Mouse (Mus musculus) activated CD4-positive, CD25-positive, alpha-beta regulatory T cell, adult 4 months (primary cell): ENCODE measurements around the gene Ogg1. TPM values are rescaled to one million over a fixed set of nuclear protein-coding genes. Genes with fewer than 3 reads are reported as not detected.
"Not testable (repeated sequence)": the region's sequence is repeated elsewhere in the genome, so short reads cannot be mapped to it uniquely, and the experiment has no call there.

ENCODE experiments used
- ATAC-seq: one replicate; pipeline ENCODE4 v1.8.0; 2017
- polyA plus RNA-seq, 2 experiments: library from polyadenylated mRNA; unstranded; fragments of 100-300 nt; shearing (Covaris generic); gene quantifications; one replicate each; pipeline ENCODE4 v1.2.1; 2017

The Ogg1 gene
- polyA plus RNA-seq, 2 experiments from 2014 or later: 14.1 to 23.2 TPM

DNA sequence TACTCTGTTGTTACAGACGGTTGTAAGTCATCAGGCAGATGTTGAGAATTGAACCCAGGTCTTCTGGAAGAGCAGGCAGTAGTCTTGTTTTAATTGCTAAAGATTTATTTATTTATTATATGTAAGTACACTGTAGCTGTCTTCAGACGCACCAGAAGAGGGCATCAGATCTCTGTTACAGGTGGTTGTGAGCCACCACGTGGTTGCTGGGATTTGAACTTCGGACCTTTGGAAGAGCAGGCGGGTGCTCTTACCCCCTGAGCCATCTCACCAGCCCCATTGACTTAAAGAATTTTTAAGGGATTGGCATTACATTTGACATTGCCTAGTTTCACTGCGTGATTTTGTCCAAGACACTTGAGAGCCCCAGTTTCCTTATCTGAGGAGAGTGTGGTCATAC is 6.0 kb downstream of the Ogg1 start:
- ATAC-seq: not testable (repeated sequence)

DNA sequence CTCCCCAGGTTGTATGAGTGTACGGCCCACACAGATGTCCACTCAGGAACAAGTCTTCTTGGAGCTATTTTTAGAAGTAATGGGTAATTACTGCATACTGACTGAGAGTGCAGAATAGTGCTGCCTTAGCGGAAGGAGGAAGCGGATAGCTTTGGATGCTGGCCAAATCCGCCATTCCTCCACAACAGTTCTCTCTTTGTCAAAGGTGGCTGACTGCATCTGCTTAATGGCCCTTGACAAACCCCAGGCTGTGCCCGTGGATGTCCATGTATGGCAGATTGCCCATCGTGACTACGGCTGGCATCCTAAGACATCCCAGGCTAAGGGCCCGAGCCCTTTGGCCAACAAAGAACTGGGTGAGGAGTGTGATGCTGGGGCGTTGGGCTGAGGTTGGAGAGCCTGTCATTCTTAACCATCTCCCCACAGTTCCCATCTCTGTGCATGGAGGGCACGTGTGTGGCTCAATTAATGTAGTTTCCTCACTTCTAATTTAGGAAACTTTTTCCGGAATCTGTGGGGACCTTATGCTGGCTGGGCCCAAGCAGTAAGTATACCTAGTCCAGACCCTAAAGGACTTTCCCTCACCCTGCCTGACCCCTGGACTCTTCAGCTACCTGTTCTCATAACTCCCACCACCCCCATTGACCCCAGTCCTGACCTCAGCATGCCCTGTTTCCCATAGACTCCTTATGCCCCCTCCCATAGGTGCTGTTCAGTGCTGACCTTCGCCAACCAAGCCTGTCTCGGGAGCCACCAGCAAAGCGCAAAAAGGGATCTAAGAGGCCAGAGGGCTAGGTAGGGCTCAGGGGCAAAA is 6.6 kb downstream of the Ogg1 start:
- ATAC-seq: no peak

DNA sequence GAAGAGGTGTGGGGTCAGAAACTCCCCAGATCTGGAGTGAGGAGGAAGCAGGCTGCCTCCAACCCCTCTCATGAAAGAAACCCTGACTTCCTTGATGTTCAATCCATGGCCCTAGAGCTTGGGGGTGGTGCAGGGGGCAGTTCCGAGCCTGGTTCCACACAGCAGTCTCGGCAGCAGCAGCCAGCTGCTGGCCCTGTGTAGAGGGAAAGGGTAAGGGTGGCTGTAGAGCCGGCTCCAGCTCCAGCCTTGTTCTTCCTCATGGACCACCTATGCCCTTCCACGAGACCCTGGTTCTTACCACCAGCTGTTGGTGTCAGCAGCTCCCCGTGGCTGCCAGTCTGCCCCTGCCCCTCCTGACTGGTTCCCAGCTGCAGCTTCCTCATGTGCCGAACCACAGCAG is 7.4 kb downstream of the Ogg1 start:
- ATAC-seq: no peak

GRCm38 (mm10) chr6:113336852-113337620 is 10.3 kb downstream of the Ogg1 start:
- no peak for ATAC-seq

- ATAC-seq: no peak
These were observed 14.8 kb downstream of the Ogg1 start for GRCm38 (mm10) chr6:113341574-113341973.

DNA sequence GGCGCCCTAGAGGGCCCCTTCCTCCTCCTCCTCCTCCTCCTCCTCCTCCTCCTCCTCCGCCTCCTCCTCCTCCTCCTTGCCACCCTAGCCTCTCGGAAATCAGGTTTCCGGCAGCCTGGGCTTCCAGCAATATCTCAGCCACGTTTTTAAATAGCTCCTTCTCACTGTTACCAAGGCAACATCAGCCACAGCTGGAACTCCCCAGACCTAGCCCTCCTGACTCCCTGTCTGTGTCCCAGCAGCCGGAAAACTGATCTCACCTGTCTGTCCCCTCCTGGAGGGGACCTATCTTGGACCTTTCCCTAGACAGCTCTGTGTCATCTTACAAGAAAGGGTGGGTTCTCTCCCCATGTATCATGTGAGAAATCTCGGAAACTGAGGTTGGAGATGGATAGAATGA is 15.5 kb downstream of the Ogg1 start:
- ATAC-seq: no peak

GRCm38 (mm10) chr6:113343177-113344092 is 16.7 kb downstream of the Ogg1 start, which contains the start of gene Camk1:
Gene Camk1, minus strand, starts transcription at chr6:113343984.
- ATAC-seq: no peak

DNA sequence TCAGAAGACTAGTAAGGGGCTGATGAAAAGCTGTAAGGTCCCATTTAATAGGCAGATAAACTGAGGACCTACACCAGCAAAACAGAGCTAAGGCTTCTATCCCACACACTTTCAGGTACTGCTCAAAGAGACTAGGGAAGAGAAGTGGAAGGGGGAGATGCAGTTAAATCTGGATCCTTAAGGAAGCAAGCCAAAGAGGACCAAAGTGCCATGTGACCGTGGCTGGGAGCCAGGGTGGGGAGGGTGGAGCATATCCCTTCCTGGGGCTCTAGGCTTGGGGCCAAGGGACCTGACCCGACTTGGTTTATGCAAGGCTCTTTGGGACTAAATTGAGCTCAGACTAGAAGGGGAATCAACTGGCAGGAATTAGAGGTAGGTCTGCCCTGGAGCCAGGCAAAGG is 17.5 kb downstream of the Ogg1 start:
- ATAC-seq: no peak

GRCm38 (mm10) chr6:113346897-113347296 is 20.1 kb downstream of the Ogg1 start:
- no peak for ATAC-seq

DNA sequence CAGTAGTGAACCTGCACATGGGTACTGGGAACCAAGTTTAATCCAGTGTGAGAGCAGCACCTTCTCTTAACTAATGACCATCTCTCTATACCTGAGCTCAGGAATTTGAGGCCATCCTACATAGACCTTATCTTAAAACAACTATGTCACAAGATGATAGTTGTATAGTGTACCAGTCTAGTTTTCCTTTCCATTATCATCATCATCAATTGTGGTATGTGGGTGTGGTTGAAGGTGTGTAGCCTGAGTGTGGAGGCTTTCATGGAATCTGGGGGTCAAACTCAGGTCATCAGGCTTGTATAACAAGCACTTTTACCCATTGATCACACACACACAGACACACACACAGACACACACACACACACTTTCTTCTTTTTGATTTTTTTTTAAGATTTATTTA is 23.8 kb downstream of the Ogg1 start:
- ATAC-seq: no peak

GRCm38 (mm10) chr6:113351161-113351560 is 24.4 kb downstream of the Ogg1 start:
- no peak for ATAC-seq

- ATAC-seq: no peak
These were observed 24.9 kb downstream of the Ogg1 start for GRCm38 (mm10) chr6:113351653-113352052.

DNA sequence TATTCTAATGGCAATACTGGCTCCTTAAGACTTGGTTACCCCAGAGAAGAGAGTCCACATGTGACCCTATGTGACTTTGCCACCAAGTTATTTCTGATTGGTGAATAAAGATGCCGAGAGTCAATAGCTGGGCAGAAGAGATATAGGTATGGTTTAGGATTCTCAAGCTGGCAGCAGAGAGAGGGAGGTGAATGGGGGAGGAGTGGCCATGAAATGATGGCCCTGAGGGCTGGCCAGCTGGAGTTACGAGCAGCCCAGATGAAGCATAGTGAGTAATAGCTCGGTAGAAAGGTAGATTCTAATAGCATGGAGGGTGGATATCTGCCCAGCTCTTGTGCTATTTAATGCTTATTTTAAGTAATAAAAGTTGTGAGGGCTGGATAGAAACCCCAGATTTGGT is 26.0 kb downstream of the Ogg1 start:
- ATAC-seq: no peak

- no peak for ATAC-seq
These were observed 26.9 kb downstream of the Ogg1 start for GRCm38 (mm10) chr6:113353696-113354095.

- ATAC-seq: no peak
These were observed 34.7 kb downstream of the Ogg1 start for GRCm38 (mm10) chr6:113361476-113361875.

DNA sequence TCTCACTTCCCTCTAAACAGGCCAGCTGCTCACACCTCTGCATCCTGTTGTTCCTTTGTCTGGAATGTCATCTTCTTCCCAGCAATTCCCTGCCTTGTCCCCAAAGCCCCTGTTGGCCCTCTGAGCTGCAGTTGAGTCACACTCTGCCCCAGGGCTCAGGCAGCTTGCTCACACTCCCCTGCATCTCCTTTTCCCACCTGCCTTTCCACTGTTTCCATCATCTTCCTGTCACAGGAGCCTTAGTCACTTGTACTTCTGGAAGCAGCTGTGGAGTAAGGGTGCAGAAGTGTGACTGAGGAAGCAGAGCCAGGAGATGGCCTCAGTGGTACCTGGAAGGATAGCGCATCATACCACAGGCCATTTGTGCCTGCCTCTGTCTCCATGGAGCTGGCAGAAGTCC is 35.5 kb downstream of the Ogg1 start:
- no peak for ATAC-seq

DNA sequence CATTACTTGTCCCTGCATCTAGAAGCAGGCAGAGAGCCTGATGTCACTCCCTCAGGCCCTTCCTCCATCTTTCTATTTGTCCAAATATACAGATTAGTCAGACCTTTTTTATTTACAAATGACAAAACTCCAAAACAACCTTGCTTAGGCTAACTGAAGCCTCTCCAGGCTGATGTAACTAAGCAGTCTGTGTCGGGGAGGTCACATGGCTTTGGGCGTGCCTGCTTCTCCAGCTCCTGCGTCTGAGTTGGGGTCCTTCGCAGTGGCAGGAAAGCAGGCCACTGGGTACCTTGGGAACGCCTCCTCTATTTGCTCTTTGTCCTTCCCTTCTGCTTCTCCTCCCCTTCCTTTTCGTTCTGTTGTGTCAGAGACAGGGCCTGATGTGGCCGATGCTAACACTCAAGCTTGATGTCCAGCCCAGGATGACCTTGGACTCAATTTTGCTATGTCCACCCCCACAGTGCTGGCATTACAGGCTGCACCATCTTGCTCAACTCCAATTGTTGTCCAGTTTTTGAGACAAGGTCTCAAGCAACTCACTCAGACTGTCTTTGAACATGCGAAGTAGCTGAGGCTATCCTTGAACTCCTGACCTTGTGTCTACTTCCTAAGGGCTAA is 37.9 kb downstream of the Ogg1 start:
- no peak for ATAC-seq

GRCm38 (mm10) chr6:113366639-113367038 is 39.9 kb downstream of the Ogg1 start:
- ATAC-seq: no peak

- ATAC-seq: no peak
These were observed 40.8 kb downstream of the Ogg1 start for GRCm38 (mm10) chr6:113367574-113367973.

DNA sequence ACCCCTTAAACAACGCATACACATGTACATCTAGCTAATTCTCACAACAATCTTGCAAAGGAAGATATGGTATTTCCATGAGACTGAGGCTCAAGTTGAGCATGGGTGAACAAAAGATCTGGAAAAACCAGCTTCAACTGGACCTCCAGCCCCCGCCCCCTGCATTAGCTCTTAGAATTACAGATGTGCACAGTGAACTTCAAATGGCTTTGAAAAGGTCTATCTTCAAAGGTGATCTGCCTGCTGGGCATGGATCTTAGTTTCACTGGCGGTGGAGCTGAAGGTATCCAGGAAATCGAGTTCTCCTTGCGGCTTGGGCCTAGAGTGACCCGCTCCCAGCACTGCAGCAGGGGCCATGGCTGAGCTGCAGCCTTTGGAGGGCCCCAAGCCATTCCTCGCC is 41.4 kb downstream of the Ogg1 start:
- ATAC-seq: no peak

DNA sequence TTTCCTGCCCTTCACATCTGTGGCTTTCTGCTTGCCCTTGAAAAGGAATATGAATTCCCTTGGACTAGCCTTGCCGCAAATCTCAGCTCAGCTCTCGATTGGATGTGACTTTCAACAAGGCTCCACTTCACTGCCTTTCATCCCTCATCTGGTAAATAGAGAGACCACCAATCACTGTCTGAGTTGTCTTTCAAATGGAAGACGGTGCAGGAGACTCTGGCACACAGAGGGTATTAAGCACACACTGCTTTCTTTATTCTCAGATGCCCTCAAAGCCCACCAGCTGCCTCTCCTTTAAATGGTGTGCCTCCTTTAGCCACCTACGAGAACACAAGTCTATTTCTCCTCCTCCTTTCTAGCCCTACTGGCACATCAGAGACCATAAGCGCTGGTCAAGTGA is 41.8 kb downstream of the Ogg1 start:
- no peak for ATAC-seq

- ATAC-seq: no peak
These were observed 43.6 kb downstream of the Ogg1 start for GRCm38 (mm10) chr6:113370194-113370929.
